ENCODE assay signal across 18 mouse cellular contexts in genomic region chr13:119177753-119178152, GRCm38 (mm10).
DNase-seq lines count a peak whose midpoint lies in the region; ATAC-seq and TF ChIP-seq lines count a peak whose summit lies in the region.
"Had no signal": no experiment of that assay in that cellular context is flagged by ENCODE, and none has a peak within 500 bp of the region (broad histone marks: within the 10 kb centered on the region; RNA-seq: fewer than 3 reads in every experiment).

No protein-coding gene starts in this region.

- no peaks in the 10 kb centered on the region for H3K36me3 ChIP-seq in C2C12 (ENCODE audit: control insufficient read depth, insufficient read depth)
- H3K36me3 ChIP-seq in heart, embryonic 16.5 days (ENCODE audit: control insufficient read depth, insufficient read depth) = no peaks in the 10 kb centered on the region
- H3K36me3 ChIP-seq in hindbrain, embryonic 16.5 days (ENCODE audit: control insufficient read depth, insufficient read depth, low read length) = no peaks in the 10 kb centered on the region
- H3K36me3 ChIP-seq: embryonic facial prominence, embryonic 15.5 days; midbrain, embryonic 10.5 days; neural tube, embryonic 12.5 days had no signal

- H3K4me2 ChIP-seq in heart, embryonic 16.5 days (ENCODE audit: low read depth, low read length) = no peak overlapping the region; the same call in 1 of the 2 replicates
- H3K4me2 ChIP-seq in hindbrain, embryonic 16.5 days (ENCODE audit: low read length) = no peak overlapping the region
- H3K4me2 ChIP-seq: embryonic facial prominence, embryonic 15.5 days; liver, embryonic 11.5 days; neural tube, embryonic 12.5 days had no signal

- WGBS in heart, embryonic 16.5 days = 25% methylated on average over 4 of the region's 4 CpGs
- 82% methylated on average over 4 of the region's 4 CpGs for WGBS in hindbrain, embryonic 16.5 days

- H3ac ChIP-seq in C2C12 (ENCODE audit: control insufficient read depth, insufficient read length, low read depth) = no peak overlapping the region

- H3K9ac ChIP-seq in heart, embryonic 16.5 days (ENCODE audit: low read length) = no peak overlapping the region
- H3K9ac ChIP-seq in hindbrain, embryonic 16.5 days (ENCODE audit: low read depth, low read length) = no peak overlapping the region
- H3K9ac ChIP-seq: embryonic facial prominence, embryonic 15.5 days; forebrain, postnatal 0 days; neural tube, embryonic 12.5 days had no signal

- H3K27ac ChIP-seq in heart, embryonic 16.5 days (ENCODE audit: low read length) = no peak overlapping the region
- no peak overlapping the region for H3K27ac ChIP-seq in hindbrain, embryonic 16.5 days (ENCODE audit: low read depth, low read length)
- H3K27ac ChIP-seq: embryonic facial prominence, embryonic 15.5 days; midbrain, embryonic 10.5 days; neural tube, embryonic 12.5 days; stomach, postnatal 0 days had no signal

- H3K9me3 ChIP-seq in heart, embryonic 16.5 days (replicated peaks; ENCODE audit: control insufficient read depth, low read length) = no peaks in the 10 kb centered on the region
- H3K9me3 ChIP-seq in hindbrain, embryonic 16.5 days (ENCODE audit: control insufficient read depth, low read length) = no peaks in the 10 kb centered on the region
- H3K9me3 ChIP-seq: embryonic facial prominence, embryonic 15.5 days; midbrain, embryonic 10.5 days; neural tube, embryonic 12.5 days had no signal

- peak; percentile 15 for DNase-seq in MEL-GATA-1-ER (ENCODE audit: extremely low read depth, low read depth)
- DNase-seq in lung, postnatal 14 days = peak; percentile 13
- no peak for DNase-seq in kidney, postnatal 14 days
- no peak for DNase-seq in left cerebral cortex, adult 9 months (ENCODE audit: low spot score in 2 of 2)
- DNase-seq: cerebellum, postnatal 25 days; forebrain, postnatal 0 days; gastrocnemius, postnatal 14 days; kidney, postnatal 36 days; thymus, postnatal 4 days had no signal

- no peaks in the 10 kb centered on the region for H3K79me3 ChIP-seq in C2C12 (ENCODE audit: low read depth)

- H3K4me3 ChIP-seq in C2C12 (ENCODE audit: insufficient read depth, poor library complexity, severe bottlenecking) = no peak overlapping the region
- H3K4me3 ChIP-seq in heart, embryonic 16.5 days (ENCODE audit: low read length) = no peak overlapping the region
- H3K4me3 ChIP-seq in hindbrain, embryonic 16.5 days (ENCODE audit: low read length) = no peak overlapping the region
- H3K4me3 ChIP-seq: embryonic facial prominence, embryonic 15.5 days; midbrain, embryonic 10.5 days; neural tube, embryonic 12.5 days had no signal

- H3K79me2 ChIP-seq in C2C12 (ENCODE audit: control insufficient read depth, insufficient read depth) = no peaks in the 10 kb centered on the region

- H3K27me3 ChIP-seq in C2C12 (ENCODE audit: control insufficient read depth, insufficient read depth, insufficient read length) = no peaks in the 10 kb centered on the region
- H3K27me3 ChIP-seq in heart, embryonic 16.5 days (ENCODE audit: control insufficient read depth, insufficient read depth, low read length) = no peaks in the 10 kb centered on the region
- H3K27me3 ChIP-seq in hindbrain, embryonic 16.5 days (replicated peaks; ENCODE audit: control insufficient read depth, insufficient read depth, low read length) = no peaks in the 10 kb centered on the region
- H3K27me3 ChIP-seq: embryonic facial prominence, embryonic 15.5 days; neural tube, embryonic 12.5 days had no signal

- peak; percentile 58 for ATAC-seq in heart, embryonic 16.5 days (replicated peaks; ENCODE audit: extremely low read depth, insufficient read depth, low FRiP score)
- no peak for ATAC-seq in hindbrain, embryonic 16.5 days
- ATAC-seq: forebrain, postnatal 0 days; intestine, postnatal 0 days had no signal

- peaks cover 5% of the 10 kb centered on the region for H3K4me1 ChIP-seq in heart, embryonic 16.5 days (ENCODE audit: control insufficient read depth, insufficient read depth, low read length)
- H3K4me1 ChIP-seq in hindbrain, embryonic 16.5 days (ENCODE audit: control insufficient read depth, insufficient read depth, low read depth, low read length) = no peaks in the 10 kb centered on the region
- H3K4me1 ChIP-seq: embryonic facial prominence, embryonic 15.5 days; midbrain, embryonic 10.5 days; neural tube, embryonic 12.5 days had no signal

- no peak for TF ChIP-seq CTCF in C2C12 (IDR thresholded peaks at IDR 0.05; ENCODE audit: control insufficient read depth, insufficient read depth, insufficient read length)

TF ChIP-seq in C2C12, 6 proteins besides CTCF, POLR2A, EP300 and RAD21:
- TF ChIP-seq FOSL1 (IDR thresholded peaks at IDR 0.05; ENCODE audit: insufficient read depth, low read length, poor library complexity, severe bottlenecking) (no peak), MYOG (IDR thresholded peaks at IDR 0.05; ENCODE audit: control insufficient read depth, extremely low read depth, insufficient read length) (no peak), MYOD1 (IDR thresholded peaks at IDR 0.05; ENCODE audit: control insufficient read depth, insufficient read length, low read depth) (peak; percentile 19), CEBPB (IDR thresholded peaks at IDR 0.05; ENCODE audit: low read depth) (no peak), MAX (IDR thresholded peaks at IDR 0.05) (peak; percentile 41), USF1 (IDR thresholded peaks at IDR 0.05; ENCODE audit: low read depth) (peak; percentile 64)

Comparison
In these comparisons a context has a peak if more than half of its experiments do, and no peak if none do; other contexts are left out.
1. DNase-seq: peak in MEL-GATA-1-ER (single experiment) and lung, postnatal 14 days (single experiment); none in kidney, postnatal 14 days (single experiment) and left cerebral cortex, adult 9 months (0 of 2).